Mouse (Mus musculus) monocyte, adult 2 months (primary cell): ENCODE measurements at regions not wholly inside any gene's neighbourhood (a gene's known extent, or its start where the extent isn't known, plus 50 kb on each side); places are given as distances from the start of the nearest gene placed in this dataset.

ENCODE experiments used
- DNase-seq, 2 experiments: peaks; one replicate each; pipeline ENCODE4 v3.0.0; 2022; ENCODE audit warnings: low spot score in 2 of 2, low read depth in 1 of 2

- DNase-seq: no peak
These were observed 306.1 kb upstream of the Npvf start for GRCm38 (mm10) chr6:50960341-50960740.

GRCm38 (mm10) chr6:50961592-50961991 lies 307.4 kb upstream of the Npvf start:
- DNase-seq: no peak

- DNase-seq: no peak
These were observed 314.3 kb upstream of the Npvf start for GRCm38 (mm10) chr6:50968546-50968945.

DNA sequence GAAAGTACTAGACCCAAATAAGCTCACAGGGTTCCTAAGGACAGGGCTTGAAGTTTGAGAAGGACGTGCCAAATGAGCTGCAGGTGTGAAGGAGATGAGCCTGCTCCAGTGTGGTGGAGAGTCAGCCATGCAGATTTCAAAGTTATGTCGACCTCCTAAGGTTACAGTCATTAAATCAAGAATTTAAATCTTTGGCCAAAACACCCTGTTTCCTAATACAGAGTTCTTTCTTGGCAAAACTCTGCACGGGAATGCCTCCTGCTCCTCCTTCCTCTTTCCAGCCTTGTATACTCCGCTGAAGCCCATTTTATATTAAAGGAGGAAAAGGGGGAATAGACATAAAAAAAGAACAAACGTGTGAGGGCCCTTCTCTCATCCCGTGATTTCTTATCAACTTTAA lies 315.1 kb upstream of the Npvf start:
- no peak for DNase-seq

- DNase-seq: no peak
These were observed 315.8 kb upstream of the Npvf start for GRCm38 (mm10) chr6:50969997-50970396.

GRCm38 (mm10) chr6:50970770-50971169 lies 316.5 kb upstream of the Npvf start:
- no peak for DNase-seq

- DNase-seq: no peak
These were observed 318.0 kb upstream of the Npvf start for GRCm38 (mm10) chr6:50972268-50972667.

- DNase-seq: no peak
These were observed 319.0 kb upstream of the Npvf start for GRCm38 (mm10) chr6:50973231-50973654.

DNA sequence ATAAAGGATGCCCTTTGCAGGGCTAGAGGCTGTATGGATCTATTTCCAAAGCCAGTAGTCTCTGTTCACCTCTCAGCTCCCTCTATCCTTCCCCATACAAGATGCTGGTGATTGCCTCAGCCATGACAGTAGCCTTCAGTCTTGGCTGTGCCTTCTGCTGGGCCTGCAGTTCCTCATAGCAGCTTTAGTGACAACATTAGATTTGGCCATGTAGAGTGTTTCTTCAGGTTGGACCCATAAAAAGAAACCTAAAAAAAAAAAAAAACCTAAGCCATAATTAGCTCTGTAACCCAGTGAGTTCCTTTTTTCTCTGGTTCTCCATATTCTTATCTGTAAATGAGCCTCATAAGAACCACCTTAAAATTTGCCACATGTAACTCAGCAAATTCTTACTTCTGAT lies 319.6 kb upstream of the Npvf start:
- DNase-seq: no peak

GRCm38 (mm10) chr6:50974961-50975360 lies 320.7 kb upstream of the Npvf start:
- no peak for DNase-seq

DNA sequence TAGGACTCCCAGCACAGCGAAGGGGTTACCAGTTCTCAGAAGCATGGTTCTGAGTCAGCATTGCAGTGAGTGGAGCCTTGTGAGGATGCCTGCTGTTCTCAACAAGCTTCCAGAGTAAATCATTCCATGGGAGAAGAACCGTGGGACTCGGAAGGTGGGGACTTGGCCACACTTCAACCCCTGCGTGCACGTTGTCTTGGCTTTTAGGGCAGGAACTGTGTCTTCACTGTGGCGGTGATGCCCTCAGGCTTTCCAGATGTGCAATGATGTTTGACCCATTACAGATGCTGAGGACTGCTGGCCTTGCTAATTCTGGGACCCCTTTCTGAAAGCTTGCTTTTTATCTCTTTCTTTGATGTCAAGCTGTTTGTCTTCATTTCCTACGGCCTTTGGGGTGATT lies 322.7 kb upstream of the Npvf start:
- DNase-seq: no peak

- no peak for DNase-seq
These were observed 323.1 kb upstream of the Npvf start for GRCm38 (mm10) chr6:50977381-50977780.

DNA sequence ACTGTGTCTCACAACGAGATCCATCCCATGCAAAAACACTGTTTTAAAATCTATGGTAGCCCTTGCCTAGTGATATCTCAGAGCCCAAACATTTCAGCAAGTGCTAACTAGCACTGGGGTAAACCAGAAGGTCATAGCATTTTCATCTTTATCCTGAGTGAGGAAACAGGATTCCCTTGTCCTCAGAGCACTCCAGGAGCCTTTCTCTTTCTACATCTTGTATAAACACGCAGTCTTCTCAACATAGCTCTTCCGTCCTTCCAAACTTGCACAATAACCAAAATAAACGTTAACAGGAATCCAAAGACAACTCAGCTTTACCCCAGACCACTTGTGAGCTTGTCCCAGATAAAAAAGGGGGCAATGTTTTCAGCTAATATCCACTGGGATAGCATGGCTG lies 323.8 kb upstream of the Npvf start:
- no peak for DNase-seq

DNA sequence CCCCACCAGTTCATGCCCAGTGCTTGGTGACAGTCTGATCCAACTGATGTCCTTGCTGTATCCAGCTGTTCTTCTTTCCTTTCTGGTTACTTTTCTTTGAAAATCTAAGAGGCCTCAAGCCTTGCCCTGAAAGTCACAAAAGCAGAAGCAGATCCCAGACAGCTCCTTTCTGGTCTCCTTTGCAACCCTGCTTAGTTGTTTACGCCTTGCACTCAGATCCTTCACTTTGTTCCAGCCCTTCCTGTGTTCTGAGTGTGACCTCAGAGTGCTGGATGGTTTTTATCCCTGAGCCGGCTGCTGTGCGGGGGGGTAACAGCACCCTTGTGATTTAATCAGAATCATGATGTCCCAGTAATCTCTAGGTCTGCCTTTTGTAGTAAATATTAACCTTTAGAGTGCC lies 324.3 kb upstream of the Npvf start:
- DNase-seq: no peak

- no peak for DNase-seq
These were observed 325.5 kb upstream of the Npvf start for GRCm38 (mm10) chr6:50979764-50980163.

GRCm38 (mm10) chr6:50980311-50980710 lies 326.1 kb upstream of the Npvf start:
- no peak for DNase-seq

DNA sequence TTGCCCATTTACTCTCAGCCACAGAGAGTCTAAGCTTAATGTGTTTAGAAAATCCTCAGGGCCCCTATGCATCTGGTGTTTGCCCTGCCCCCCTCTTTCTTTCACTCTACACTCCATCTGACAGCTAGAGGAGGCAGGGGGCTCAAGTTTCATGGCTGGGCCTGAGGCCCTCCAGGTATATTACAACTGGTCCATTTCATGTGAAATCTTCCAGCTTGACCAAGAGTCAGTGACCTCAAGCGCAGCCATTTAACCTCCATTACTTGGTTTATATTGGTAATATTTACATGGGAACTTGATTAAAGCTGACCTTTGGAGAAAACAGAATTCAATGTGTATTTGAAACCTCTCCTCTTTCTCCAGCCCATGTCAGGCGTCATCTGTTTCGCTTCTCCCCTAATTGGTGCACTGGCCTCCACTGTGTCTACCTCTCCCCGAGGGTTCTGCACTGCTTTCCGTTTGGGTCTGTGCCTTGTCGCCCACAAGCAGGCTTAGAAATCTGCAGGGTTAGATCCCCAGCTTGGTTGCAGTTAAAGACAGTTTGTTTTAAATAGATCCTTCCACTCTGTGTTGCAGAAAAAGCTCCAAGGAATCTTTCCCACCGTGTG lies 327.6 kb upstream of the Npvf start:
- DNase-seq: no peak

DNA sequence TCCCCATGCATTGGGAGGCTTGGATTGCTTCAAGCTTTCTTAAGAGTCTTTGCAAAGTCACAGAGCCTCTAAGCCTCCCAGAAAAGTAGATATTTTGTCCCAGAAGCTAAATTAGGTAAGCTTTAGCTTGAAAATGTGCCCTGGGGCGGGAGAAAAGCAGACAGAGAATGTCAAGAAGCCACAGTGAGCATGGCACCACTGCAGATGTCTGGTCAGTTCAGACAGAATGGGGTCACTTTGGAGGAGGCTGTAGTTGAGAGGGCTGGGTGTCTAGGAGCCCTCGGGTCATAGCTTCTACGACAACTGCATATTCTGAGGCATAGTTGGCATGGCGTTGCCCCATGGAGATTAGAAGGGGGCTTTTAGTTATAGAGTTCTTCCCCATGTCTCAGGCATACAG lies 328.6 kb upstream of the Npvf start:
- no peak for DNase-seq

DNA sequence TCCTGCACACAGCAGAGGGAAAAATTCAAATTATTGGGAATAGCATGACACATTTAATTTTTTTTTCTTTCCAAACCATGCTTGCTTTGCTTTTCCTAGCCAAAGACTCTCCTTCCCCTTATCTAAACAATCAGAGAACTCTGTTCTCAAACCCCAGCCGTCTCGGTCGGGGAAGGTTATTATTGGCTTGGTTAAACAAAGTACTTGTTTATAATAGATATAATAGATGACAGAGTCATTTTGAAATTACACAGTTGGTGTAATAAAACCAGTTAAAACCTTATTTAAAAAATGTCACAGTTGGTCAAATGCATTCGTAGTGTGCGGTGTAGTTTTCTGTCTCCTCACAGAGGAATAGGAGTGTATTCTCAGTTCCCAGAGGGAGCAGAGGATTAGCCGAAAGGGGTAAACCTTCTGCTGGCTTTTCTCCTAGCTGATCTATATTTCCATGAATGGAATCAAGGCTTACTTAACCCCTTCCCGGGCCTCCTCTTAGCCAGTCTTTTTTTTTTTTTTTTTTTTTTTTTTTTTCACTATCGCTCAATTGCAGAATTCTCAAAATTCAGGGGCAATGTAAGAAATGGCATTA lies 329.4 kb upstream of the Npvf start:
- DNase-seq: no peak

DNA sequence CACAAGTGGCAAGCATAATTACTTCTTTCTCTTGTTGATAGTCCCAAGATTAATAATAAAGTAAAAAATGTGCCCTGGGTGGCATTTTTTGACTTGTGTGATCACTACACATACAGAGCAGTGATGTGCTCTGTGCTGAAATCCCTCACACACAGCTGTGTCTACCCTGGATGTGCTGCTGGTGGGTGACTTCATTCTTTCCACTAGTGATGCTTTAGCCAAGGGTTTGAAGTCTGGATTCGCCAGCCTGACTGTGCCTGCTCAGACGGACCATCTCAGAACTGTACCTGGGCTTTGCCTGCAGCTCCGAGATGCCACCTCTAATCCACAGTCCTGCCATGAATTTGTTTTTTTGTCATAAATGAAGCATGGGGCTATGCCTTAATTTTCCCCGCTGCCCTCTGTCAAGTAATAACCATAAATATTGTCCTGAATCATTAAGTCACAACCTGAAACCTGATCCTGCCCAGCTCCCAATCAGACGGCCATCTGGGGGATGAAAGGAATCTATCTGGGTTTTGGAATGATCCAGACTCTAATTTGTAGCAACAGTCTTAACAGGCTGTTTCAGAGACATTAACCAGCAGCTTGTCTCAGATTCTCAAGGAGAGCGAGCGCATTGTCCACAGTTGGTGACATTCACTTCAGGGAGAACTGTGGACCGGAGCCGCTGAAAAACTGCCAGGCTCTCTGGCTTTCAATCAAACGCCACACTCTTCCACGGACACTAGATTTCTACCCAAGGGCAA lies 330.1 kb upstream of the Npvf start:
- DNase-seq: no peak

- DNase-seq: no peak
These were observed 332.2 kb upstream of the Npvf start for GRCm38 (mm10) chr6:50986270-50986924.

DNA sequence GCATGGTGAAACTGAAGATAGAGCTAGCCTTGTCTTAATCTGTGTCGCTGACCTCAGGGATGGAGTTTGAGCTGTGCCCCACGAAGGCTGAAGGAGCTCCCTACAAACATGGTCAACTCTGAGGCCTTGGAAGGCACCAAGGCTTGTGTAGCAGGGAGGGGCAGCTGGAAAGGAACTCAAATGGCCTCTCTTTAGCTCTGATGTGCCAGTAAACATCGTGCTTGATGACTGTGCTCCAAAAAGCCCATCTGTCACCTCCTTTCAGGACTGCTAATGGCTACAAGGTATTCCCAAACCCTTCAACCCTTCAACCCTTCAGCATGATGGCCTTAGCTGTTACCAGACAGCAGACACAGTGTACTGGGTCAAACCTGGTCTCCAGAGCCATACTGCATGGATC lies 334.3 kb upstream of the Npvf start:
- no peak for DNase-seq
